In the genomic region with DNA sequence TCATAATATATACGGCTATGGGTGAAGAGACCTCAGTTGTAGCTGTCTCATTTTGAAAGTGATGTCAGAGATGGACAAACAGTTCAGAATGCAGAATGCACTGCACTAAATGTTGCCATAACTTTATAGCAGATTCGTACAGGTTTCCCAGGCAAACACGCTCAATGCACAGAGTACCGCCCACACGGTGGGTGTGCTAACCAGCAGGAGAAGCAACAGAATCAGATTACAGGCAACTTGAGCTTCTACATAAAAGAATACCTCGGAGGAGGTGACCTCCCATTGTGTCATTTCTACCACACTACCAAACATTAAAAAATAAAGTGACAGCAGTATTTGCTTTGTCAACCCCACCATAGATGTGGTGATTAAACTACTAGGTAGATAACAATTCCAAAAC, we compare ENCODE assay signal across 10 mouse cellular contexts.
"Had no signal": no experiment of that assay in that cellular context is flagged by ENCODE, and none has a peak within 500 bp of the region (broad histone marks: within the 10 kb centered on the region; RNA-seq: fewer than 3 reads in every experiment).

No protein-coding gene starts in this region.

- DNase-seq: lung, adult 2 months; lung, postnatal 14 days; lung, postnatal 36 days; right cerebral cortex, postnatal 14 days; thymus, adult 2 months; thymus, postnatal 25 days; thymus, postnatal 4 days had no signal

- ATAC-seq: lung, postnatal 0 days; midbrain, embryonic 13.5 days; midbrain, embryonic 15.5 days had no signal
